Mouse (Mus musculus): ENCODE results near the gene En2. TPM values are rescaled to one million over a fixed set of nuclear protein-coding genes. Genes with fewer than 3 reads are reported as not detected.

The En2 gene
- polyA plus RNA-seq, 1 experiment from 2014 or later, result not detected

GRCm38 (mm10) chr5:28219596-28219995, 54.1 kb downstream of the En2 start:
- H3K27me3 ChIP-seq (replicated peaks; ENCODE audit: control insufficient read depth, insufficient read depth, low read length), result peaks cover 9% of the 10 kb centered on the region
- H3K4me3 ChIP-seq (ENCODE audit: low read depth, low read length), result no peak overlapping the region
- DNase-seq (ENCODE audit: low spot score), result no peak
- no peak overlapping the region for H3K27ac ChIP-seq (replicated peaks; ENCODE audit: low read depth, low read length)
- ATAC-seq (ENCODE audit: low read depth), result no peak
- whole genome bisulfite sequencing, result 92% methylated on average over 1 of the region's 1 CpGs
- no peaks in the 10 kb centered on the region for H3K36me3 ChIP-seq (ENCODE audit: control insufficient read depth, insufficient read depth, low read length)
- no peaks in the 10 kb centered on the region for H3K4me1 ChIP-seq (ENCODE audit: control insufficient read depth, insufficient read depth, low read length)
- H3K9me3 ChIP-seq (ENCODE audit: control insufficient read depth, low read length), result no peaks in the 10 kb centered on the region
- no peak overlapping the region for H3K4me2 ChIP-seq (ENCODE audit: low read depth, low read length)
- H3K9ac ChIP-seq (ENCODE audit: low read depth, low read length), result no peak overlapping the region

Other genes starting within 250 kb of the En2 start
- 47.9 and 58.7 TPM in 2 replicates for gene Insig1, start 94.3 kb upstream of the En2 start, polyA plus RNA-seq (2014; fragmentation: Nextera tagmentation; extraction: Ambion mirVana)
- gene Cnpy1, start 80.1 kb downstream of the En2 start, polyA plus RNA-seq (2014; fragmentation: Nextera tagmentation; extraction: Ambion mirVana), result 1.4 and 1.7 TPM in 2 replicates
- 15.0 and 15.7 TPM in 2 replicates for gene Rbm33, start 151.4 kb downstream of the En2 start, polyA plus RNA-seq (2014; fragmentation: Nextera tagmentation; extraction: Ambion mirVana)

All from embryonic facial prominence, embryonic 14.5 days (tissue).